Mouse (Mus musculus): ENCODE measurements around the gene Mansc1. TPM values are rescaled to one million over a fixed set of nuclear protein-coding genes. Genes with fewer than 3 reads are reported as not detected.

Mansc1 gene
- polyA plus RNA-seq, 1 experiment from 2014 or later, result 0.53 TPM

DNA sequence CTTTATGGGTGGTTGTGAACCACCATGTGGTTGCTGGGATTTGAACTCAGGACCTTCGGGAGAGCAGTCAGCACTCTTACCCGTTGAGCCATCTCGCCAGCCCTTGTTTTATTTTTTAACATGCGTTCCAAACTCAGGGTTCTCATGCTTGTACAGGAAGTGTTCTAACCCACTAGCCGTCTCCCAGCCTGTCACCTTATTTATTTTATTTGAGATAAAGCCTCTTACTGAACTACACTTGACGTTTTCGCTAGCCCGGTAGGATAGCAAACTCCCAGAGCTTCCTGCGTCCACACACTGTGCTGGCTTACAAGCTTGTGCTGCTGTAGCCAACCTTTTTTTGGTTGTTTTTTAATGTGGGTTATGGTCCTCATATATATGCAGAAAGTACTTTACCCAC, 33.5 kb upstream of the Mansc1 start:
- no peak overlapping the region for H3K9ac ChIP-seq (ENCODE audit: low read length)
- no peak overlapping the region for H3K4me2 ChIP-seq (ENCODE audit: low read depth, low read length, severe bottlenecking)
- ATAC-seq (replicated peaks; ENCODE audit: low FRiP score) (no peak), DNase-seq (ENCODE audit: low spot score) (no peak)
- H3K9me3 ChIP-seq (ENCODE audit: control insufficient read depth, low read length), result no peaks in the 10 kb centered on the region
- no peak overlapping the region for H3K4me3 ChIP-seq (ENCODE audit: low read depth, low read length)
- H3K27me3 ChIP-seq (ENCODE audit: control insufficient read depth, insufficient read depth, low read length), result no peaks in the 10 kb centered on the region
- 92% methylated on average over 9 of the region's 9 CpGs for WGBS
- H3K36me3 ChIP-seq (ENCODE audit: control insufficient read depth, insufficient read depth, low read length), result no peaks in the 10 kb centered on the region
- no peak overlapping the region for H3K27ac ChIP-seq (ENCODE audit: low read depth, low read length)
- no peaks in the 10 kb centered on the region for H3K4me1 ChIP-seq (replicated peaks; ENCODE audit: control insufficient read depth, insufficient read depth, low read length)

DNA sequence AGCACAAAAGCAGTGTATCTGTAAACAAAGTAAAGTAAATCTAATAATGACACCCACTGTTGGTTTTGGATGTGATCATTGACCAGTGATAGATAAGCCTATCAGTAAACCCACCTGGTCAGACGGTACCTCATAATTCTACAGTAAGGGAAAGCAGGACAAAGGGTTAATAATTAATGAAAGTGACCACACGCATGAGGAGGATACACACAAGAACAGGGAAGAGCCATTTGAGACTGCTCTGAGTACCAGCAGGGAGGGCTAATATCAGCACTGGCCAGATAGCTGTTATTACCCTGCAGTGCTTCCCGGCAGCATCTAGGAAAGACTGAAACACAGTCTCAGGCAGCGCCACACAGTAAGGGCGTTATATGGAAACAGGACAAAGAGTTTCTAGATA, 32.3 kb upstream of the Mansc1 start:
- H3K4me1 ChIP-seq (replicated peaks; ENCODE audit: control insufficient read depth, insufficient read depth, low read length), result no peaks in the 10 kb centered on the region
- no peak overlapping the region for H3K4me3 ChIP-seq (ENCODE audit: low read depth, low read length)
- no peak overlapping the region for H3K4me2 ChIP-seq (ENCODE audit: low read depth, low read length, severe bottlenecking)
- H3K27ac ChIP-seq (ENCODE audit: low read depth, low read length), result no peak overlapping the region
- WGBS, result 86% methylated on average over 5 of the region's 5 CpGs
- ATAC-seq (replicated peaks; ENCODE audit: low FRiP score), result no peak
- H3K9ac ChIP-seq (ENCODE audit: low read length), result no peak overlapping the region
- H3K9me3 ChIP-seq (ENCODE audit: control insufficient read depth, low read length), result no peaks in the 10 kb centered on the region
- H3K36me3 ChIP-seq (ENCODE audit: control insufficient read depth, insufficient read depth, low read length), result no peaks in the 10 kb centered on the region
- no peak for DNase-seq (ENCODE audit: low spot score)
- no peaks in the 10 kb centered on the region for H3K27me3 ChIP-seq (ENCODE audit: control insufficient read depth, insufficient read depth, low read length)

DNA sequence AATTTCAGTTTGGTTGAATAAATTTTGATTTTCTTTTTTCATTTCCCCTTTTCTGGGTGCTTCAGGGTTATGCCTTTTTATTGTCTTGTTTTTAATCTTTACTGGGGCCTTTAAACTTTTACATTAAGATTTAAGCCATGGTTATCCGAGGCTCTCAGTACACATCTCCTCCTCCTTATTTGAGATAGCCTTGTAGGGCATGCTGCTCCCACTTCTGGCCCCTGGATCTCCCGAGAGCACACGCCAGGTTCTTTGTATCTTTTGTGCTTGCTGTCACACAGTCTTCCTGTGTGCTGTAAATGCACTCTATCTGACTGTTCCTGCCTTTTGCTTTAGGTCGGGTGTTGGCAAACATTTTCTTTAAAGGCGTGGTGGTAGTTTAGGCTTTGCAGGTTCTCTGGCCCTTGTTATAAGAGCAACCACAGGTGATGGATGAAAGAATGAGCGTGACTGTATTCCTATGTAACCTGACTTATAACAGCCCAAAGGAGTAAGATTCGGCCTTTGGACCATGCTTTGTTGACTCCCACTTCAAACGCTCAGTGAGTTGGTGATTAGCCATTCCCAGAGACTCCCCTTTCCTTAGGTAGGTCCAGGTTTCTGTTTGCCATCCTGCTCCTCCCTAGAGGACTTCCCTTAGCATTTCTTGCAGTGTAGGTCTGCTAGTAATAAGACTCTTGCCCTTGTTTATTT, 28.6 kb upstream of the Mansc1 start:
- Histone ChIP-seq H3K9ac (ENCODE audit: low read length) (no peak overlapping the region), H3K4me1 (replicated peaks; ENCODE audit: control insufficient read depth, insufficient read depth, low read length) (no peaks in the 10 kb centered on the region)

DNA sequence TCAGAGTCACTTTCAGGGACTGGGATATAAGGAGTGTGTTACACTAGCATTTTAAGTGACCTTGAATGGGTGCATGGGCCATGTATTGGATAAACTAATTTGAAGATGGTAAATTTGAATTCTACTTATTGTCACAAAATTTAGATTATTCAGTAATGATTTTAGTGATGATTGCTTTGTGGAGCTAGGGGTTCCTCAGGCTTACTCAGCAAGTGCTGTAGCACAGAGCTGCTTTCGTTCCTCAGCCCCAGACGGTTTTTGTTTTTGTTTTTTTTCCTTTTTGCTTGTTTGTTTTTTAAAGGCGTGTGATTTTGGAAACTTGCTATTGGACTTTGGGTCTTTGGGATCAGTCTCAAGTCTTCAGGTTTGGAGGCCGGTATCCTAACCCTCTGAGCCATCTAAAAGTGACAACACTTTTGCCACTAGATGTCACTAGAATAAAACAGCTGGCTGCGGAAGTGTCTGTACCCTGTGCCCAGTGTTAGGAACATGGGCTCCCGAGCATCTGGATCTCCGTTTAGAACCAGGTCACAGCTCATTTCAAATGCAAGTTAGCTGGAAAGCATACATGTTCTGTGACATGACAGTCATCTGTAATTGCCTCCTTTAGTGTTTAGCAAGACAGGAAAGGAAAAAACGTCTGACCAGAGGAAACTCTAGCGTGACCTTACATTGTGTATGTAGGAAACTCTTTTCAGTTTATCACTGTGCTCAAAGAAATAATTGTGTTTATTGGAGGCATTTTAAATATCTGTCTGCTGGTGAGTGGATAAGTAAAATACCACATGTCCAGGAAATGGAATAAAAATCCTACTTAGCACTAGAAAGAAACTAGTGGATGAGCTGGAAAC, 27.0 kb upstream of the Mansc1 start:
- Histone ChIP-seq H3K9me3 (ENCODE audit: control insufficient read depth, low read length) (no peaks in the 10 kb centered on the region), H3K4me1 (replicated peaks; ENCODE audit: control insufficient read depth, insufficient read depth, low read length) (no peaks in the 10 kb centered on the region), H3K36me3 (ENCODE audit: control insufficient read depth, insufficient read depth, low read length) (no peaks in the 10 kb centered on the region), H3K4me3 (ENCODE audit: low read depth, low read length) (no peak overlapping the region), H3K4me2 (ENCODE audit: low read depth, low read length, severe bottlenecking) (no peak overlapping the region), H3K9ac (ENCODE audit: low read length) (no peak overlapping the region), H3K27me3 (ENCODE audit: control insufficient read depth, insufficient read depth, low read length) (no peaks in the 10 kb centered on the region), H3K27ac (ENCODE audit: low read depth, low read length) (no peak overlapping the region)
- WGBS, result 22% methylated on average over 9 of the region's 9 CpGs
- ATAC-seq (replicated peaks; ENCODE audit: low FRiP score), result peak; percentile 87
- peak; percentile 57 for DNase-seq (ENCODE audit: low spot score)

More for the DNA sequence above, 28.6 kb upstream of the Mansc1 start:
- no peaks in the 10 kb centered on the region for H3K9me3 ChIP-seq (ENCODE audit: control insufficient read depth, low read length)
- H3K4me3 ChIP-seq (ENCODE audit: low read depth, low read length), result no peak overlapping the region
- no peaks in the 10 kb centered on the region for H3K27me3 ChIP-seq (ENCODE audit: control insufficient read depth, insufficient read depth, low read length)
- H3K27ac ChIP-seq (ENCODE audit: low read depth, low read length), result no peak overlapping the region
- no peaks in the 10 kb centered on the region for H3K36me3 ChIP-seq (ENCODE audit: control insufficient read depth, insufficient read depth, low read length)
- H3K4me2 ChIP-seq (ENCODE audit: low read depth, low read length, severe bottlenecking), result no peak overlapping the region
- no peak for DNase-seq (ENCODE audit: low spot score)
- 79% methylated on average over 8 of the region's 8 CpGs for WGBS
- no peak for ATAC-seq (replicated peaks; ENCODE audit: low FRiP score)

DNA sequence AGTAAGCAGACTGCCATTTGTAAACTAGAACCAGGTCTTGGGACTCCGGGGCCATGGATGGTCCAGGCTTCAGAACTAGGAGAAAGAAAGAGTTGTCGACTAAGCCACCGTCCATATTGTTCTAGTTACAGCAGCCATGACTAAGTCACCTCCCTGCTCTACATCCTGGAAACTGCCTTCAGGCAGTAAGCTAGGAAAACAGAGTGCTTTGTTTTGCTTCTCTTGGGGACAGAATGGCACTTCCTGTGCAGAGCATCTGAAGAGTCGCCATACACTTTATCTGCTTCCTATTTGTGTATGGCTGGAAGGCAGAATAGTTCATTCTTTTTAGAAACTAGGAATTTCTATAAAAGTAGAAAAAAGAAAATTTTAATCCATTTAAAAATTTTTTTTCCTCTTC, 24.2 kb upstream of the Mansc1 start:
- H3K9ac ChIP-seq (ENCODE audit: low read length), result no peak overlapping the region
- no peak for ATAC-seq (replicated peaks; ENCODE audit: low FRiP score)
- H3K4me1 ChIP-seq (replicated peaks; ENCODE audit: control insufficient read depth, insufficient read depth, low read length), result no peaks in the 10 kb centered on the region
- H3K27ac ChIP-seq (ENCODE audit: low read depth, low read length), result no peak overlapping the region
- no peak overlapping the region for H3K4me2 ChIP-seq (ENCODE audit: low read depth, low read length, severe bottlenecking)
- 75% methylated on average over 4 of the region's 4 CpGs for WGBS
- no peaks in the 10 kb centered on the region for H3K27me3 ChIP-seq (ENCODE audit: control insufficient read depth, insufficient read depth, low read length)
- H3K9me3 ChIP-seq (ENCODE audit: control insufficient read depth, low read length), result no peaks in the 10 kb centered on the region
- no peaks in the 10 kb centered on the region for H3K36me3 ChIP-seq (ENCODE audit: control insufficient read depth, insufficient read depth, low read length)
- H3K4me3 ChIP-seq (ENCODE audit: low read depth, low read length), result no peak overlapping the region
- no peak for DNase-seq (ENCODE audit: low spot score)

DNA sequence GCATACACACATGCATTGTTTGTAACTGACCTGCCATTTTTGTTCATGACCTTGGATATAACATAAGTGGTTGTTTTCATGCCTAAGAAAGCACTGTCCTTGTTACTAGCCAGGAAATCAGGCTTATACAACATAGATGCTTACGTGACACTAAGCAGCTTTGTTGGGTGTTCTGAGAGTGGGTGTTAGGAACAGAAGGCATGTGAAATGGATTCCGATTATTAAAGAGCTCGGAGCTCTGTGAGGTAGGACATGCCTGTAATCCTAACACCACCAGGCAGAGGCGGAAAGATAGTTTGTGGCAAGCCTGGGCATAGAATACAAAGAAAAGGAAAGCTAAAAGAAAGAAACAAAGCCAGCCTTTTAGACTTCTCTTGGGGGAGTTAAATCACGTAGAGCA, 16.1 kb upstream of the Mansc1 start:
- no peak overlapping the region for H3K4me2 ChIP-seq (ENCODE audit: low read depth, low read length, severe bottlenecking)
- peaks cover 10% of the 10 kb centered on the region for H3K4me1 ChIP-seq (replicated peaks; ENCODE audit: control insufficient read depth, insufficient read depth, low read length)
- no peak overlapping the region for H3K4me3 ChIP-seq (ENCODE audit: low read depth, low read length)
- no peak overlapping the region for H3K9ac ChIP-seq (ENCODE audit: low read length)
- no peaks in the 10 kb centered on the region for H3K36me3 ChIP-seq (ENCODE audit: control insufficient read depth, insufficient read depth, low read length)
- no peak for DNase-seq (ENCODE audit: low spot score)
- ATAC-seq (replicated peaks; ENCODE audit: low FRiP score), result no peak
- H3K27me3 ChIP-seq (ENCODE audit: control insufficient read depth, insufficient read depth, low read length), result no peaks in the 10 kb centered on the region
- no peak overlapping the region for H3K27ac ChIP-seq (ENCODE audit: low read depth, low read length)
- 43% methylated on average over 5 of the region's 5 CpGs for WGBS
- no peaks in the 10 kb centered on the region for H3K9me3 ChIP-seq (ENCODE audit: control insufficient read depth, low read length)

DNA sequence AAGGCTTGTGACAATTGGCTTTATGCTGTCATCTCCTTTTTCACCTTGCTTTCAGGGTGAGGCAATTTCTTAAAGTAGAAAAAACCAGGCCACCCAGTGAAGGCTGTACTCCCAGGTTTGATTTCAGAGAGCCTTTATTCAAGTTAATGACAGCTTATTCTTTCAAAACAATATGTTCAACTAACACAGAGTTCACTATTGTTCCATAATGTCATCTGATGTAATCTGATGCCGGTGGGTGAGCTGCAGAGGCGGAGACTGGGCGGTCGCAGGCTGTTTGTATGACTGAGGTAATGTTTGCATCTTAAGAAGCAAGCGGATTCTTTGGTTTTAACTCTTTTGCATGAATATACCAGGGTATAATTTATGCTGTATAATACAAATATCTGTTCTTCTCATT, 15.3 kb upstream of the Mansc1 start:
- DNase-seq (ENCODE audit: low spot score), result no peak
- peaks cover 10% of the 10 kb centered on the region for H3K4me1 ChIP-seq (replicated peaks; ENCODE audit: control insufficient read depth, insufficient read depth, low read length)
- no peaks in the 10 kb centered on the region for H3K9me3 ChIP-seq (ENCODE audit: control insufficient read depth, low read length)
- no peaks in the 10 kb centered on the region for H3K27me3 ChIP-seq (ENCODE audit: control insufficient read depth, insufficient read depth, low read length)
- no peak overlapping the region for H3K9ac ChIP-seq (ENCODE audit: low read length)
- H3K4me2 ChIP-seq (ENCODE audit: low read depth, low read length, severe bottlenecking), result no peak overlapping the region
- H3K4me3 ChIP-seq (ENCODE audit: low read depth, low read length), result no peak overlapping the region
- H3K36me3 ChIP-seq (ENCODE audit: control insufficient read depth, insufficient read depth, low read length), result no peaks in the 10 kb centered on the region
- ATAC-seq (replicated peaks; ENCODE audit: low FRiP score), result peak; percentile 75
- 10% methylated on average over 5 of the region's 5 CpGs for WGBS
- H3K27ac ChIP-seq (ENCODE audit: low read depth, low read length), result no peak overlapping the region; the same call in 1 of the 2 replicates

DNA sequence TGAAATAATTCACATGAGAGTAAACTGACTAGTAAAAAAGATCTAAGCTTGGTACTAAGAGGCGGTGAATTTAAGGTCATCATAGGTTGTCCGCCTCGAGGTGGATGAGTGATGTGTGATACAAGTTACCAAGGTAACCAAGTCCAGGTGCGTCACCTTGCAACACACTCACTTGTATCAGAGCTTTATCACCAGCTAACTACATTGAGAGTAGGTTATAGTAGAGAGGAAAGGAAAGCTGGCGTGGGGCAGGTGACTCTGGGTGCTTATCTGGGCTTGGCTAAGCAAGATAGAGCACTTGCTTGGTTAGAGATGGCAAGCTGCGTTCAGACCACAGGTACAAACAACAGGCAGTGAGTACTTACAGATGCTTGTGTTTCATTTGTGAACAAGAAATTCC, 14.5 kb upstream of the Mansc1 start:
- 93% methylated on average over 6 of the region's 6 CpGs for WGBS
- ATAC-seq (replicated peaks; ENCODE audit: low FRiP score) (no peak), DNase-seq (ENCODE audit: low spot score) (no peak)
- Histone ChIP-seq H3K9ac (ENCODE audit: low read length) (no peak overlapping the region), H3K4me1 (replicated peaks; ENCODE audit: control insufficient read depth, insufficient read depth, low read length) (peaks cover 10% of the 10 kb centered on the region), H3K36me3 (ENCODE audit: control insufficient read depth, insufficient read depth, low read length) (no peaks in the 10 kb centered on the region), H3K4me2 (ENCODE audit: low read depth, low read length, severe bottlenecking) (no peak overlapping the region), H3K27me3 (ENCODE audit: control insufficient read depth, insufficient read depth, low read length) (no peaks in the 10 kb centered on the region), H3K4me3 (ENCODE audit: low read depth, low read length) (no peak overlapping the region), H3K27ac (ENCODE audit: low read depth, low read length) (no peak overlapping the region), H3K9me3 (ENCODE audit: control insufficient read depth, low read length) (no peaks in the 10 kb centered on the region)
